Comparison of ENCODE assay signal across 8 mouse cellular contexts in the genomic region with DNA sequence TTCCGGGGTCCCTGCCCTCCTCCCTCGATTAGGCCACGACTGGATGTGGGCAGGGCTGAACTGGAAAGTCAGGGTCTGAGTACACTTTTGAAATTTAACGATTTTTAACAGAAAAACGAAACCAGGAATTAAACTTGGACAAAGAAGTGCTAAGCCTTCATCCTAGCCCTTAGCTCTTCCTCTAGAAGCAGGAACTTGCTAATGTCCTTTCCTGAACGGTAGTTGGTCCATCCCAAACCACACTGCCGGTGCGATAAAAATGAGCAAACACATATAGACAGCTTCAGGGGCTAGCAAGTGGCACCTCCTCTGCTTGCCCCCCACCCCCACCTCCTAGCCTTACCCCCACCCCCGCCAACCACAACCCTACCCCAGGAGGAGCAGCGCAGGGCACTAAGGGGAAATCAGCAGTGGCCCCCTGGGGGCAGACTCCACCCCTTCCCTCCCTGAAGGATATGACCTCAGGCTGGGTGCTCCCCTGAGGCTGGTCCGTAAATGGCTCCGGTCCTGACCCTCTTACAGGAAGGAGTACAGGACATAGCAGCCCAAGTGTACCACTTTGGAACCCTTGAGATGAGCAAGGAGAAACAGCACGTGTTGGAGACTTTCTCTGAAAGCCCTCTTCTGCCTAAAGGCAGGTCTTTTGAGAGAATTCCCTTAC. TPM values are rescaled to one million over a fixed set of nuclear protein-coding genes. Genes with fewer than 3 reads are reported as not detected.
DNase-seq lines count a peak whose midpoint lies in the region; TF ChIP-seq lines count a peak whose summit lies in the region.

No protein-coding gene starts in this region.

- H3K4me1 ChIP-seq in thymus, adult 2 months (replicated peaks; ENCODE audit: control insufficient read depth, insufficient read depth, low read length), result peaks cover 33% of the 10 kb centered on the region

- H3K36me3 ChIP-seq in thymus, adult 2 months (ENCODE audit: control insufficient read depth, insufficient read depth, low read length), result 0 out of 2 replicates have a peak, but pooled peaks cover 4% of the 10 kb centered on the region

- peak; percentile 85 to 89 for DNase-seq in B cell, adult 2 months
- DNase-seq in R1 (ENCODE audit: low read depth, low spot score), result peak; percentile 61
- peak; percentile 66 to 85 for DNase-seq in heart, adult 18-20 months
- DNase-seq in kidney, adult 9 months, result peak; percentile 40
- peak; percentile 73 for DNase-seq in lung, postnatal 36 days
- DNase-seq in thymus, adult 2 months, result peak; percentile 78
- no peak for DNase-seq in cerebellum, adult 18-20 months
- no peak for DNase-seq in cerebellum, adult 11-12 months

- H3K27me3 ChIP-seq in thymus, adult 2 months (ENCODE audit: control insufficient read depth, insufficient read depth, low read length), result no peaks in the 10 kb centered on the region

- 4% methylated on average over 13 of the region's 13 CpGs for WGBS in thymus, adult 2 months

- H3K27ac ChIP-seq in thymus, adult 2 months (ENCODE audit: control insufficient read depth, insufficient read depth, low read length), result peak overlapping the region; percentile 98

- peak overlapping the region; percentile 92 for H3K4me3 ChIP-seq in thymus, adult 2 months (ENCODE audit: control insufficient read depth, insufficient read depth, low read length)

- no peak for TF ChIP-seq CTCF in thymus, adult 2 months (IDR thresholded peaks at IDR 0.05; ENCODE audit: borderline replicate concordance, control insufficient read depth, extremely low read depth, insufficient read depth, low read length, poor library complexity)

- peak; percentile 48; the same call in 1 of the 2 replicates for TF ChIP-seq POLR2A in thymus, adult 2 months (IDR thresholded peaks at IDR 0.05; ENCODE audit: control insufficient read depth, extremely low read depth, insufficient read depth, low read length, poor library complexity)

RNA-seq across cellular contexts. Expression of a gene that starts 42.9 kb away (rescaled TPM):
- under 1 TPM; 0.65 to 0.82 TPM for total RNA-seq in heart, adult 18-20 months (2021)
- polyA plus RNA-seq in thymus, adult 2 months (2012; rRNA removed), result 17.2 and 19.5 TPM in 2 replicates

RNA-seq across cellular contexts. Expression of a gene that starts 57.6 kb away (rescaled TPM):
- 100 to 1,000 TPM; 118 to 119 TPM for total RNA-seq in heart, adult 18-20 months (2021)
- 65.1 and 72.8 TPM in 2 replicates for polyA plus RNA-seq in thymus, adult 2 months (2012; rRNA removed)

Comparison
In these comparisons a context has a peak if more than half of its experiments do, and no peak if none do; other contexts are left out.
1. DNase-seq: peak in B cell, adult 2 months (2 of 2), R1 (single experiment), heart, adult 18-20 months (2 of 2), kidney, adult 9 months (single experiment), lung, postnatal 36 days (single experiment) and thymus, adult 2 months (single experiment); none in cerebellum, adult 18-20 months (0 of 2) and cerebellum, adult 11-12 months (single experiment).